Mouse (Mus musculus): ENCODE results near the gene Chpf. TPM values are rescaled to one million over a fixed set of nuclear protein-coding genes. Genes with fewer than 3 reads are reported as not detected.

Chpf gene
- polyA plus RNA-seq, 1 experiment from 2014 or later = 3.1 TPM

- Histone ChIP-seq H3K36me3 (ENCODE audit: control insufficient read depth, insufficient read depth) (no peaks in the 10 kb centered on the region), H3K27me3 (ENCODE audit: control insufficient read depth, insufficient read depth, low read depth, low read length) (peaks cover 44% of the 10 kb centered on the region), H3K4me1 (ENCODE audit: control insufficient read depth, low read depth, low read length) (no peaks in the 10 kb centered on the region), H3K27ac (ENCODE audit: low read length) (no peak overlapping the region), H3K9me3 (replicated peaks; ENCODE audit: control insufficient read depth, low read length) (no peaks in the 10 kb centered on the region), H3K4me3 (ENCODE audit: low read depth, low read length) (no peak overlapping the region), H3K4me2 (ENCODE audit: low read depth, low read length) (no peak overlapping the region), H3K9ac (ENCODE audit: low read depth, low read length) (no peak overlapping the region)
- WGBS (ENCODE audit: insufficient replicate concordance) = 72% methylated on average over 25 of the region's 25 CpGs
- ATAC-seq (ENCODE audit: low read depth) = no peak
Measured at GRCm38 (mm10) chr1:75502945-75503650, 24.0 kb upstream of the Chpf start.

GRCm38 (mm10) chr1:75501905-75502304, 22.8 kb upstream of the Chpf start:
- WGBS (ENCODE audit: insufficient replicate concordance) = 70% methylated on average over 9 of the region's 9 CpGs
- H3K4me1 ChIP-seq (ENCODE audit: control insufficient read depth, low read depth, low read length) = no peaks in the 10 kb centered on the region
- H3K27ac ChIP-seq (ENCODE audit: low read length) = no peak overlapping the region
- H3K36me3 ChIP-seq (ENCODE audit: control insufficient read depth, insufficient read depth) = no peaks in the 10 kb centered on the region
- no peak overlapping the region for H3K4me3 ChIP-seq (ENCODE audit: low read depth, low read length)
- no peak for ATAC-seq (ENCODE audit: low read depth)
- H3K4me2 ChIP-seq (ENCODE audit: low read depth, low read length) = no peak overlapping the region
- peaks cover 35% of the 10 kb centered on the region for H3K27me3 ChIP-seq (ENCODE audit: control insufficient read depth, insufficient read depth, low read depth, low read length)
- H3K9ac ChIP-seq (ENCODE audit: low read depth, low read length) = no peak overlapping the region
- H3K9me3 ChIP-seq (replicated peaks; ENCODE audit: control insufficient read depth, low read length) = no peaks in the 10 kb centered on the region

GRCm38 (mm10) chr1:75499441-75499840, 20.3 kb upstream of the Chpf start:
- Histone ChIP-seq H3K4me3 (ENCODE audit: low read depth, low read length) (no peak overlapping the region), H3K9ac (ENCODE audit: low read depth, low read length) (no peak overlapping the region), H3K4me2 (ENCODE audit: low read depth, low read length) (no peak overlapping the region), H3K4me1 (ENCODE audit: control insufficient read depth, low read depth, low read length) (no peaks in the 10 kb centered on the region), H3K27ac (ENCODE audit: low read length) (no peak overlapping the region), H3K36me3 (ENCODE audit: control insufficient read depth, insufficient read depth) (no peaks in the 10 kb centered on the region), H3K27me3 (ENCODE audit: control insufficient read depth, insufficient read depth, low read depth, low read length) (peaks cover 11% of the 10 kb centered on the region), H3K9me3 (replicated peaks; ENCODE audit: control insufficient read depth, low read length) (no peaks in the 10 kb centered on the region)
- ATAC-seq (ENCODE audit: low read depth) = no peak
- WGBS (ENCODE audit: insufficient replicate concordance) = 69% methylated on average over 7 of the region's 7 CpGs

GRCm38 (mm10) chr1:75498897-75499296, 19.8 kb upstream of the Chpf start:
- Histone ChIP-seq H3K27me3 (ENCODE audit: control insufficient read depth, insufficient read depth, low read depth, low read length) (peaks cover 5% of the 10 kb centered on the region), H3K36me3 (ENCODE audit: control insufficient read depth, insufficient read depth) (no peaks in the 10 kb centered on the region), H3K9ac (ENCODE audit: low read depth, low read length) (no peak overlapping the region), H3K4me1 (ENCODE audit: control insufficient read depth, low read depth, low read length) (no peaks in the 10 kb centered on the region), H3K9me3 (replicated peaks; ENCODE audit: control insufficient read depth, low read length) (no peaks in the 10 kb centered on the region), H3K27ac (ENCODE audit: low read length) (no peak overlapping the region), H3K4me2 (ENCODE audit: low read depth, low read length) (no peak overlapping the region), H3K4me3 (ENCODE audit: low read depth, low read length) (no peak overlapping the region)
- no peak for ATAC-seq (ENCODE audit: low read depth)
- WGBS (ENCODE audit: insufficient replicate concordance) = 54% methylated on average over 4 of the region's 4 CpGs

- Histone ChIP-seq H3K4me1 (ENCODE audit: control insufficient read depth, low read depth, low read length) (no peaks in the 10 kb centered on the region), H3K27ac (ENCODE audit: low read length) (no peak overlapping the region), H3K9ac (ENCODE audit: low read depth, low read length) (no peak overlapping the region), H3K27me3 (ENCODE audit: control insufficient read depth, insufficient read depth, low read depth, low read length) (no peaks in the 10 kb centered on the region; the same call in 1 of the 2 replicates), H3K9me3 (replicated peaks; ENCODE audit: control insufficient read depth, low read length) (no peaks in the 10 kb centered on the region), H3K36me3 (ENCODE audit: control insufficient read depth, insufficient read depth) (no peaks in the 10 kb centered on the region), H3K4me3 (ENCODE audit: low read depth, low read length) (no peak overlapping the region), H3K4me2 (ENCODE audit: low read depth, low read length) (no peak overlapping the region)
- ATAC-seq (ENCODE audit: low read depth) = no peak
- WGBS (ENCODE audit: insufficient replicate concordance) = 58% methylated on average over 12 of the region's 12 CpGs
Measured at GRCm38 (mm10) chr1:75494878-75495548, 15.9 kb upstream of the Chpf start.

GRCm38 (mm10) chr1:75492579-75493170, 13.6 kb upstream of the Chpf start:
- no peaks in the 10 kb centered on the region for H3K9me3 ChIP-seq (replicated peaks; ENCODE audit: control insufficient read depth, low read length)
- no peak overlapping the region for H3K27ac ChIP-seq (ENCODE audit: low read length)
- no peak overlapping the region for H3K4me2 ChIP-seq (ENCODE audit: low read depth, low read length)
- no peaks in the 10 kb centered on the region for H3K36me3 ChIP-seq (ENCODE audit: control insufficient read depth, insufficient read depth)
- H3K9ac ChIP-seq (ENCODE audit: low read depth, low read length) = no peak overlapping the region
- no peaks in the 10 kb centered on the region for H3K4me1 ChIP-seq (ENCODE audit: control insufficient read depth, low read depth, low read length)
- peaks cover 12% of the 10 kb centered on the region for H3K27me3 ChIP-seq (ENCODE audit: control insufficient read depth, insufficient read depth, low read depth, low read length)
- no peak overlapping the region for H3K4me3 ChIP-seq (ENCODE audit: low read depth, low read length)
- 48% methylated on average over 24 of the region's 24 CpGs for WGBS (ENCODE audit: insufficient replicate concordance)
- no peak for ATAC-seq (ENCODE audit: low read depth)

- no peak overlapping the region for H3K27ac ChIP-seq (ENCODE audit: low read length)
- peaks cover 29% of the 10 kb centered on the region for H3K27me3 ChIP-seq (ENCODE audit: control insufficient read depth, insufficient read depth, low read depth, low read length)
- H3K4me2 ChIP-seq (ENCODE audit: low read depth, low read length) = no peak overlapping the region
- ATAC-seq (ENCODE audit: low read depth) = no peak
- H3K9ac ChIP-seq (ENCODE audit: low read depth, low read length) = no peak overlapping the region
- H3K4me1 ChIP-seq (ENCODE audit: control insufficient read depth, low read depth, low read length) = no peaks in the 10 kb centered on the region; the same call in 1 of the 2 replicates
- no peaks in the 10 kb centered on the region for H3K36me3 ChIP-seq (ENCODE audit: control insufficient read depth, insufficient read depth)
- WGBS (ENCODE audit: insufficient replicate concordance) = 73% methylated on average over 34 of the region's 34 CpGs
- no peaks in the 10 kb centered on the region for H3K9me3 ChIP-seq (replicated peaks; ENCODE audit: control insufficient read depth, low read length)
- no peak overlapping the region for H3K4me3 ChIP-seq (ENCODE audit: low read depth, low read length)
Measured at GRCm38 (mm10) chr1:75490785-75491551, 11.9 kb upstream of the Chpf start.

- no peaks in the 10 kb centered on the region for H3K36me3 ChIP-seq (ENCODE audit: control insufficient read depth, insufficient read depth)
- H3K27ac ChIP-seq (ENCODE audit: low read length) = no peak overlapping the region
- peaks cover 60% of the 10 kb centered on the region for H3K27me3 ChIP-seq (ENCODE audit: control insufficient read depth, insufficient read depth, low read depth, low read length)
- no peaks in the 10 kb centered on the region for H3K9me3 ChIP-seq (replicated peaks; ENCODE audit: control insufficient read depth, low read length)
- H3K4me2 ChIP-seq (ENCODE audit: low read depth, low read length) = peak overlapping the region; percentile 61
- H3K4me3 ChIP-seq (ENCODE audit: low read depth, low read length) = peak overlapping the region; percentile 55
- WGBS (ENCODE audit: insufficient replicate concordance) = 2% methylated on average over 62 of the region's 62 CpGs
- H3K4me1 ChIP-seq (ENCODE audit: control insufficient read depth, low read depth, low read length) = no peaks in the 10 kb centered on the region; the same call in 1 of the 2 replicates
- no peak overlapping the region for H3K9ac ChIP-seq (ENCODE audit: low read depth, low read length)
- ATAC-seq (ENCODE audit: low read depth) = peak; percentile 64
Measured at GRCm38 (mm10) chr1:75487405-75488161, 8.5 kb upstream of the Chpf start.
